Mouse (Mus musculus): ENCODE measurements around the gene Ubap1.

GRCm38 (mm10) chr4:41381213-41381950, 32.6 kb downstream of the Ubap1 start:
- TF ChIP-seq CTCF (IDR thresholded peaks at IDR 0.05; ENCODE audit: low read depth) (no peak), EP300 (IDR thresholded peaks at IDR 0.05; ENCODE audit: low read depth) (peak; percentile 57; the same call in 1 of the 2 replicates)

Measured in liver, embryonic 14.5 days (tissue).